Mouse (Mus musculus): ENCODE data around the gene Bbs2. TPM values are rescaled to one million over a fixed set of nuclear protein-coding genes. Genes with fewer than 3 reads are reported as not detected.
"Not testable (repeated sequence)": the region's sequence is repeated elsewhere in the genome, so short reads cannot be mapped to it uniquely, and the experiment has no call there.

The Bbs2 gene
- total and polyA plus RNA-seq, 3 experiments, result 3.4 to 6.8 TPM; not detected in 1

- Histone ChIP-seq H3K79me2 (ENCODE audit: control insufficient read depth, insufficient read depth, low read length, poor library complexity) (no peaks in the 10 kb centered on the region), H3K9me3 (replicated peaks; ENCODE audit: insufficient read depth, low read length) (no peaks in the 10 kb centered on the region), H3K27ac (ENCODE audit: control insufficient read depth, low read depth, low read length) (no peak within 1 kb of the TSS), H3K4me3 (ENCODE audit: control insufficient read depth in 1 of 2, insufficient read depth in 1 of 2, low read depth in 2 of 2, low read length in 2 of 2) (no peak within 1 kb of the TSS), H3K36me3 (ENCODE audit: control insufficient read depth in 1 of 2, insufficient read depth in 2 of 2, low read length in 2 of 2) (no peaks in the 10 kb centered on the region), H3K4me1 (ENCODE audit: control insufficient read depth in 1 of 2, insufficient read depth in 2 of 2, low read length in 2 of 2) (no peaks in the 10 kb centered on the region), H3K27me3 (ENCODE audit: control insufficient read depth in 1 of 2, insufficient read depth in 2 of 2, low read length in 2 of 2) (peaks cover 1 to 2% of the 10 kb centered on the region in 2 experiments; a peak in 2 of 4 replicates), H3K9ac (ENCODE audit: control insufficient read depth, low read depth, low read length, poor library complexity, severe bottlenecking) (no peak within 1 kb of the TSS)
- DNase-seq (ENCODE audit: low read depth, low spot score), result no peak
- TF ChIP-seq MYC (IDR thresholded peaks at IDR 0.05; ENCODE audit: low read depth, low read length), result no peak
- no peak for TF ChIP-seq JUND (IDR thresholded peaks at IDR 0.05; ENCODE audit: low read depth, low read length)
- TF ChIP-seq MXI1 (IDR thresholded peaks at IDR 0.05; ENCODE audit: low read depth, low read length), result no peak
- no peak for TF ChIP-seq SMC3 (IDR thresholded peaks at IDR 0.05; ENCODE audit: low read depth, low read length)
- no peak for TF ChIP-seq KAT2A (conservative IDR thresholded peaks at IDR 0.05; ENCODE audit: low read depth, low read length)
Observed at GRCm38 (mm10) chr8:94136933-94137332, 38.2 kb upstream of the Bbs2 start, which contains the start of gene Mt4. TSS of gene Mt4 (plus strand) at chr8:94137197.

GRCm38 (mm10) chr8:94136192-94136591 lies 37.5 kb upstream of the Bbs2 start:
- DNase-seq (ENCODE audit: low read depth, low spot score), result no peak
- no peaks in the 10 kb centered on the region for H3K9me3 ChIP-seq (replicated peaks; ENCODE audit: insufficient read depth, low read length)
- no peak overlapping the region for H3K4me3 ChIP-seq (ENCODE audit: control insufficient read depth in 1 of 2, insufficient read depth in 1 of 2, low read depth in 2 of 2, low read length in 2 of 2)
- H3K79me2 ChIP-seq (ENCODE audit: control insufficient read depth, insufficient read depth, low read length, poor library complexity), result no peaks in the 10 kb centered on the region
- H3K4me1 ChIP-seq (ENCODE audit: control insufficient read depth in 1 of 2, insufficient read depth in 2 of 2, low read length in 2 of 2), result no peaks in the 10 kb centered on the region
- no peak overlapping the region for H3K27ac ChIP-seq (ENCODE audit: control insufficient read depth, low read depth, low read length)
- no peaks in the 10 kb centered on the region for H3K36me3 ChIP-seq (ENCODE audit: control insufficient read depth in 1 of 2, insufficient read depth in 2 of 2, low read length in 2 of 2)
- H3K27me3 ChIP-seq (ENCODE audit: control insufficient read depth in 1 of 2, insufficient read depth in 2 of 2, low read length in 2 of 2), result peaks cover 1 to 2% of the 10 kb centered on the region in 2 experiments; a peak in 2 of 4 replicates
- TF ChIP-seq MEF2A (IDR thresholded peaks at IDR 0.05; ENCODE audit: extremely low read depth, insufficient replicate concordance, low read depth, low read length, poor library complexity, severe bottlenecking), result no peak
- TF ChIP-seq E2F4 (IDR thresholded peaks at IDR 0.05; ENCODE audit: borderline replicate concordance, low read depth, low read length), result no peak
- TF ChIP-seq ZNF384 (IDR thresholded peaks at IDR 0.05; ENCODE audit: low read depth, low read length), result no peak
- no peak for TF ChIP-seq HCFC1 (IDR thresholded peaks at IDR 0.05; ENCODE audit: low read depth, low read length)
- no peak overlapping the region for H3K9ac ChIP-seq (ENCODE audit: control insufficient read depth, low read depth, low read length, poor library complexity, severe bottlenecking)

- TF ChIP-seq NELFE (IDR thresholded peaks at IDR 0.05; ENCODE audit: low read depth, low read length), result no peak
- TF ChIP-seq MAZ (IDR thresholded peaks at IDR 0.05; ENCODE audit: low read depth, low read length), result no peak
- no peak for TF ChIP-seq SMC3 (IDR thresholded peaks at IDR 0.05; ENCODE audit: low read depth, low read length)
- TF ChIP-seq ZNF384 (IDR thresholded peaks at IDR 0.05; ENCODE audit: low read depth, low read length), result no peak
- TF ChIP-seq CTCF (IDR thresholded peaks at IDR 0.05 in 2 of 3, conservative IDR thresholded peaks at IDR 0.05 in 1 of 3; ENCODE audit: control insufficient read depth in 1 of 3, insufficient read depth in 1 of 3, low read depth in 2 of 3, low read length in 3 of 3, poor library complexity in 1 of 3, severe bottlenecking in 1 of 3), result no peak
- no peak for TF ChIP-seq JUND (IDR thresholded peaks at IDR 0.05; ENCODE audit: low read depth, low read length)
- no peak for TF ChIP-seq TCF12 (IDR thresholded peaks at IDR 0.05; ENCODE audit: low read depth, low read length)
- no peak for TF ChIP-seq CHD2 (IDR thresholded peaks at IDR 0.05; ENCODE audit: low read length)
- no peak for TF ChIP-seq NRF1 (IDR thresholded peaks at IDR 0.05; ENCODE audit: insufficient read depth, low read depth, low read length, poor library complexity, severe bottlenecking)
- H3K4me3 ChIP-seq (ENCODE audit: control insufficient read depth in 1 of 2, insufficient read depth in 1 of 2, low read depth in 2 of 2, low read length in 2 of 2), result no peak overlapping the region
- no peaks in the 10 kb centered on the region for H3K79me2 ChIP-seq (ENCODE audit: control insufficient read depth, insufficient read depth, low read length, poor library complexity)
- H3K27ac ChIP-seq (ENCODE audit: control insufficient read depth, low read depth, low read length), result no peak overlapping the region
- DNase-seq (ENCODE audit: low read depth, low spot score), result no peak
- H3K9me3 ChIP-seq (replicated peaks; ENCODE audit: insufficient read depth, low read length), result no peaks in the 10 kb centered on the region
- no peak overlapping the region for H3K9ac ChIP-seq (ENCODE audit: control insufficient read depth, low read depth, low read length, poor library complexity, severe bottlenecking)
- peaks cover 1 to 2% of the 10 kb centered on the region in 2 experiments; a peak in 2 of 4 replicates for H3K27me3 ChIP-seq (ENCODE audit: control insufficient read depth in 1 of 2, insufficient read depth in 2 of 2, low read length in 2 of 2)
- no peaks in the 10 kb centered on the region for H3K36me3 ChIP-seq (ENCODE audit: control insufficient read depth in 1 of 2, insufficient read depth in 2 of 2, low read length in 2 of 2)
- no peaks in the 10 kb centered on the region for H3K4me1 ChIP-seq (ENCODE audit: control insufficient read depth in 1 of 2, insufficient read depth in 2 of 2, low read length in 2 of 2)
Observed at GRCm38 (mm10) chr8:94135556-94135955, 36.8 kb upstream of the Bbs2 start.

- not testable (repeated sequence) for H3K79me2 ChIP-seq (ENCODE audit: control insufficient read depth, insufficient read depth, low read length, poor library complexity); H3K4me3 ChIP-seq (ENCODE audit: control insufficient read depth in 1 of 2, insufficient read depth in 1 of 2, low read depth in 2 of 2, low read length in 2 of 2); H3K9ac ChIP-seq (ENCODE audit: control insufficient read depth, low read depth, low read length, poor library complexity, severe bottlenecking); H3K27me3 ChIP-seq (ENCODE audit: control insufficient read depth in 1 of 2, insufficient read depth in 2 of 2, low read length in 2 of 2); H3K36me3 ChIP-seq (ENCODE audit: control insufficient read depth in 1 of 2, insufficient read depth in 2 of 2, low read length in 2 of 2); H3K4me1 ChIP-seq (ENCODE audit: control insufficient read depth in 1 of 2, insufficient read depth in 2 of 2, low read length in 2 of 2); H3K27ac ChIP-seq (ENCODE audit: control insufficient read depth, low read depth, low read length); H3K9me3 ChIP-seq (replicated peaks; ENCODE audit: insufficient read depth, low read length)
- peak; percentile 53 for DNase-seq (ENCODE audit: low read depth, low spot score)
Observed at GRCm38 (mm10) chr8:94134601-94135000, 35.9 kb upstream of the Bbs2 start.
